Mouse (Mus musculus): Measurements from ENCODE around the gene Sema3b.
"Not testable (repeated sequence)": the region's sequence is repeated elsewhere in the genome, so short reads cannot be mapped to it uniquely, and the experiment has no call there.

The Sema3b gene

GRCm38 (mm10) chr9:107567702-107568319, 41.2 kb downstream of the Sema3b start, which contains the start of gene Hyal2:
Hyal2 (plus strand) TSS chr9:107567945.
- DNase-seq, result no peak

- no peak for DNase-seq
Measured at GRCm38 (mm10) chr9:107566855-107567254, 42.2 kb downstream of the Sema3b start.

- peak; percentile 64 for DNase-seq
Measured at GRCm38 (mm10) chr9:107566041-107566709, 42.9 kb downstream of the Sema3b start.

- DNase-seq, result not testable (repeated sequence)
Measured at GRCm38 (mm10) chr9:107565556-107565955, 43.5 kb downstream of the Sema3b start.

GRCm38 (mm10) chr9:107563029-107563581, 45.9 kb downstream of the Sema3b start, which contains the start of gene Tusc2:
Tusc2 (plus strand) TSS chr9:107563255.
- peak; percentile 96 for DNase-seq

- DNase-seq, result no peak
Measured at GRCm38 (mm10) chr9:107556346-107556745, 52.7 kb downstream of the Sema3b start.

- DNase-seq, result no peak
Measured at GRCm38 (mm10) chr9:107555701-107556100, 53.3 kb downstream of the Sema3b start.

GRCm38 (mm10) chr9:107555031-107555457, 54.0 kb downstream of the Sema3b start:
- no peak for DNase-seq

- peak; percentile 95 for DNase-seq
Measured at GRCm38 (mm10) chr9:107554319-107554825, 54.7 kb downstream of the Sema3b start.

GRCm38 (mm10) chr9:107553541-107554318, 55.3 kb downstream of the Sema3b start:
- DNase-seq, result no peak

- DNase-seq, result no peak
Measured at GRCm38 (mm10) chr9:107552690-107553393, 56.2 kb downstream of the Sema3b start.

- DNase-seq, result no peak
Measured at GRCm38 (mm10) chr9:107551890-107552355, 57.1 kb downstream of the Sema3b start.

GRCm38 (mm10) chr9:107551117-107551889, 57.7 kb downstream of the Sema3b start, which contains the start of gene Rassf1:
Rassf1 (plus strand) TSS chr9:107551555.
- DNase-seq, result no peak

GRCm38 (mm10) chr9:107550491-107551116, 58.4 kb downstream of the Sema3b start:
- DNase-seq, result no peak

- DNase-seq, result no peak
Measured at GRCm38 (mm10) chr9:107549297-107550074, 59.5 kb downstream of the Sema3b start.

- DNase-seq, result no peak
Measured at GRCm38 (mm10) chr9:107548820-107549219, 60.2 kb downstream of the Sema3b start.

- no peak for DNase-seq
Measured at GRCm38 (mm10) chr9:107547957-107548356, 61.1 kb downstream of the Sema3b start.

Data from right cerebral cortex, postnatal 25 days (tissue).